Mouse (Mus musculus) adrenal gland, adult (tissue): Measurements from ENCODE around the gene Pycr1.
A peak's percentile ranks its signal among the peaks of the same experiment; 100 is the strongest.
"Not testable (repeated sequence)": the region's sequence is repeated elsewhere in the genome, so short reads cannot be mapped to it uniquely, and the experiment has no call there.

Experiments
- DNase-seq, 2 experiments: peaks; one replicate each; pipeline ENCODE4 v3.0.0; 2022 to 2023; ENCODE audit warnings: low spot score in 1 of 2; ENCODE audit not compliant: inconsistent age in 2 of 2

The Pycr1 gene

GRCm38 (mm10) chr11:120643601-120643987, at the start of gene Pycr1:
Pycr1 (minus strand) TSS chr11:120643769.
- DNase-seq = peak; percentile 94 to 97

GRCm38 (mm10) chr11:120692471-120693011, 49.0 kb upstream of the Pycr1 start:
- peak; percentile 74 to 84 for DNase-seq

GRCm38 (mm10) chr11:120689365-120689764, 45.8 kb upstream of the Pycr1 start:
- no peak for DNase-seq

GRCm38 (mm10) chr11:120686650-120687272, 43.2 kb upstream of the Pycr1 start:
- DNase-seq = no peak

- DNase-seq = no peak
Observed at GRCm38 (mm10) chr11:120684660-120685059, 41.1 kb upstream of the Pycr1 start.

- no peak for DNase-seq
Observed at GRCm38 (mm10) chr11:120684086-120684485, 40.5 kb upstream of the Pycr1 start.

GRCm38 (mm10) chr11:120683536-120683935, 40.0 kb upstream of the Pycr1 start:
- no peak for DNase-seq

- DNase-seq = no peak
Observed at GRCm38 (mm10) chr11:120682683-120683082, 39.1 kb upstream of the Pycr1 start.

GRCm38 (mm10) chr11:120679909-120680308, 36.3 kb upstream of the Pycr1 start:
- DNase-seq = peak in 1 of 2 experiments; percentile 54

GRCm38 (mm10) chr11:120676951-120677350, 33.4 kb upstream of the Pycr1 start:
- DNase-seq = peak; percentile 53 to 77

GRCm38 (mm10) chr11:120675875-120676274, 32.3 kb upstream of the Pycr1 start:
- DNase-seq = not testable (repeated sequence)

GRCm38 (mm10) chr11:120673594-120674122, 30.1 kb upstream of the Pycr1 start:
- DNase-seq = peak in 1 of 2 experiments; percentile 38

- peak; percentile 97 to 99 for DNase-seq
Observed at GRCm38 (mm10) chr11:120672687-120673593, 29.4 kb upstream of the Pycr1 start, which contains the start of gene Aspscr1. Aspscr1 (plus strand) TSS chr11:120672973.

- no peak for DNase-seq
Observed at GRCm38 (mm10) chr11:120666617-120667016, 23.0 kb upstream of the Pycr1 start.

- no peak for DNase-seq
Observed at GRCm38 (mm10) chr11:120665406-120665805, 21.8 kb upstream of the Pycr1 start.

GRCm38 (mm10) chr11:120663714-120664113, 20.1 kb upstream of the Pycr1 start:
- no peak for DNase-seq

GRCm38 (mm10) chr11:120662759-120663158, 19.2 kb upstream of the Pycr1 start:
- peak in 1 of 2 experiments; percentile 63 for DNase-seq

- DNase-seq = peak; percentile 41 to 65
Observed at GRCm38 (mm10) chr11:120661076-120661460, 17.5 kb upstream of the Pycr1 start, which contains the start of gene Notum. Notum (minus strand) TSS chr11:120661175.

- DNase-seq = peak; percentile 54 to 75
Observed at GRCm38 (mm10) chr11:120660301-120661075, 16.9 kb upstream of the Pycr1 start.

- DNase-seq = no peak
Observed at GRCm38 (mm10) chr11:120659509-120660300, 16.1 kb upstream of the Pycr1 start.
